Mouse (Mus musculus) liver, embryonic 13.5 days (tissue): ENCODE data around the gene Pced1b. TPM values are rescaled to one million over a fixed set of nuclear protein-coding genes. Genes with fewer than 3 reads are reported as not detected.

Experiments used
- ATAC-seq: fragments of 200-750 bp; cut with Nextera tagmentation; 2 replicates; pipeline ENCODE4 v1.8.0; 2017; ENCODE audit warnings: low read depth, mild to moderate bottlenecking, moderate number of reproducible peaks, moderate library complexity
- DNase-seq: peaks from one replicate; pipeline ENCODE4 v3.0.0; 2022
- H3K27ac ChIP-seq: fragments of 300-500 bp; sonication (generic); 2 replicates; pipeline ENCODE4 v1.5.1; 2015; ENCODE audit warnings: moderate library complexity, mild to moderate bottlenecking, inconsistent platforms
- H3K27me3 ChIP-seq: fragments of 300-500 bp; sonication (generic); 2 replicates; pipeline ENCODE4 v1.6.1; 2015; ENCODE audit warnings: mild to moderate bottlenecking, inconsistent platforms
- H3K36me3 ChIP-seq: fragments of 300-500 bp; sonication (generic); 2 replicates; pipeline ENCODE4 v1.6.1; 2015; ENCODE audit warnings: mild to moderate bottlenecking, inconsistent platforms
- H3K4me1 ChIP-seq: fragments of 300-500 bp; sonication (generic); replicated peaks from 2 replicates; pipeline ENCODE4 v1.6.1; 2015; ENCODE audit warnings: inconsistent platforms
- H3K4me2 ChIP-seq: fragments of 300-500 bp; sonication (generic); 2 replicates; pipeline ENCODE4 v1.6.1; 2015; ENCODE audit warnings: inconsistent platforms, mild to moderate bottlenecking, moderate library complexity
- H3K4me3 ChIP-seq: fragments of 300-500 bp; sonication (generic); replicated peaks from 2 replicates; pipeline ENCODE4 v1.5.1; 2015; ENCODE audit warnings: mild to moderate bottlenecking, inconsistent platforms
- H3K9ac ChIP-seq: fragments of 300-500 bp; sonication (generic); 2 replicates; pipeline ENCODE4 v1.6.1; 2015; ENCODE audit warnings: mild to moderate bottlenecking, inconsistent platforms
- H3K9me3 ChIP-seq: fragments of 300-500 bp; sonication (generic); replicated peaks from 2 replicates; pipeline ENCODE4 v1.6.1; 2016; ENCODE audit warnings: inconsistent platforms
- WGBS: fragments of 180-500 bp; shearing (Covaris S2); methylation state at CpG from one replicate; pipeline ENCODE4 v1.1.7; 2015; ENCODE audit not compliant: insufficient replicate concordance; 5-methylcytosine and 5-hydroxymethylcytosine counted together
- polyA plus RNA-seq: library from polyadenylated mRNA; unstranded; fragments of >200 nt; fragmentation: Nextera tagmentation; extraction: Ambion mirVana; gene quantifications from 2 replicates; pipeline ENCODE4 v1.2.1, GENCODE M21; 2015

Gene Pced1b
- polyA plus RNA-seq, 1 experiment from 2014 or later: 4.6 TPM

DNA sequence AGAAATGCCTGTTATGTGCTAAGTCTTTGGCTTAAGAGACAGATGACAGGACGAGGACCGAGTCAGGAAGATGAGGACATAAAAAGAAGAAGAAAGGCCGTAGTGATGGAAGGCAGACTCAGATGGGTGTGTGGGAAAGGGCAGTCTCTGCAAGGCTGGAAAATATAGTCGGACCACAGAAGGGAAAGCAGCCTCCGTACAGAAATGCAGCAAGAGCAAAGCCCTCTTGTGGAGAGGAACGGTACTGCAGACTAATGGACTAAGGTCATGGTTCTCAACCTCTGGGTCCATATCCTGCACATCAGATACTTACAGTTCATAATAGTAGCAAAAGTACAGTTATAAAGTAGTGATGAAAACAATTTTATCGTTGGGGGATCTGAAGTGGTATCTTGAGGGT is 11.7 kb upstream of the Pced1b start:
- Histone ChIP-seq H3K4me1 (no peaks in the 10 kb centered on the region), H3K36me3 (no peaks in the 10 kb centered on the region), H3K27ac (no peak overlapping the region), H3K9me3 (no peaks in the 10 kb centered on the region; the same call in 1 of the 2 replicates), H3K4me2 (no peak overlapping the region), H3K9ac (no peak overlapping the region), H3K27me3 (no peaks in the 10 kb centered on the region), H3K4me3 (no peak overlapping the region)
- 16% methylated on average over 7 of the region's 7 CpGs for WGBS
- ATAC-seq: peak; percentile 18; the same call in 1 of the 2 replicates
- DNase-seq: peak; percentile 15

DNA sequence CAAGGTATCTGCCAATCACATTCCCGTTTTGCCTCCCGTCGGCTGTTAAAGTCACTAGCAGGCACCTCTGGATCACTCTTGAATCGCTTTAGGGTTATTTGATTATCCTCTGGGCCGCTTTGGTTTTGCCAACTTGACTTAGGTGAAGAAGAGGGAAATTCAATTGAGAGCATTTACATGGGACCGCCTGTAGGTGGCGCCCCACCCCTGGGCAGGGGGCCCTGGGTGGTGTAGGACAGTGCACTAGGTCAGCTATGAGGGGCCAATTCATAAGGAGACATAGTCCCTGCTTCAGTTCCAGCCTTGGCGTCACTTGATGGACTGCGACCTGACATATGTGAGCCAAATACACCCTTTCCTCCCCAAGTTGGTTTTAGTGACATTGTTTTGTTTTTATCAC is 10.0 kb upstream of the Pced1b start:
- H3K4me3 ChIP-seq: no peak overlapping the region
- no peak overlapping the region for H3K27ac ChIP-seq
- H3K4me2 ChIP-seq: no peak overlapping the region
- H3K27me3 ChIP-seq: no peaks in the 10 kb centered on the region
- H3K4me1 ChIP-seq: no peaks in the 10 kb centered on the region
- no peak overlapping the region for H3K9ac ChIP-seq
- 26% methylated on average over 9 of the region's 9 CpGs for WGBS
- ATAC-seq (no peak), DNase-seq (no peak)
- H3K9me3 ChIP-seq: no peaks in the 10 kb centered on the region; the same call in 1 of the 2 replicates
- H3K36me3 ChIP-seq: no peaks in the 10 kb centered on the region

DNA sequence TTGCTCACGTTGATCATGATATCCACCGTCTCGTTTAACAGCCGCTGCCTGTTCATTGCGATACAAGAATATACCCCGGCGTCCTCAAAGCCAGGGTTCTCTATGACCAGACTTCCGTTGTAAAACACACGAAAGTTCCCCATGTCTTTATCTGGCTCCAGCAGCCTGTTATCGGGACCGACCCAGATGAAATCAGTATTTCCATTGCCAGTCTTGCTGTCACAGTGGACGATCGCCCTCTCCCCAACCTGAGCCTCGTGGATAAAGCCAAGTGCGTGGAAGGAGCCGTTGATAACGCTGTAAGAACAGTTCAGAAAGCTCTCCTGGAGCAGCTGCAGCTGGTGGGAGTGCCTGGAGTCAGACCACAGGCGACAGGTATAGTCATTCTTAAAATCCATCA is 1.5 kb upstream of the Pced1b start:
- Histone ChIP-seq H3K9me3 (no peaks in the 10 kb centered on the region), H3K9ac (no peak overlapping the region), H3K27ac (no peak overlapping the region), H3K4me1 (peaks cover 25% of the 10 kb centered on the region; the same call in 1 of the 2 replicates), H3K36me3 (no peaks in the 10 kb centered on the region), H3K27me3 (peaks cover 72% of the 10 kb centered on the region), H3K4me3 (no peak overlapping the region), H3K4me2 (0 out of 2 replicates have a peak overlapping the region, but pooled peaks have one; percentile 14)
- DNase-seq: peak; percentile 38
- WGBS: 27% methylated on average over 18 of the region's 18 CpGs
- ATAC-seq: peak; percentile 35; the same call in 1 of the 2 replicates

DNA sequence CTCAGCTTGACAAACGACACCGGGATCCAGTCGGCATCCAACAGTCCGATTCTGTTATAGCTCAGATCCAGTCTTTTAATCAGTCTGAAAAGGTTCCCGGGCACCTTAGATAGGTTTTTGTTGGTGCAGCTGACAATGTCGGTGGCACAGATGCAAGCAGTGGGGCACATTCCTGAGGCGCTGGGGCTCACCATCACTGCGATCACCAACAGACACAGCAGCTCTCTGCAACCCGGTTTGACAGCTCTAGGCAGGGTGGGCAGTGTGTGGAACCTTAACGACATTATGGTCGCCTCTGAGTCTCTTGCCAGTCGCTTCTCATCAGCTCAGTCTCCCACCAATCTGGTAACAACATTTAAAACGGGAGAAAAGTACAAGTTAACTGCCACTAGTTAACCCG is 651 bp upstream of the Pced1b start:
- Histone ChIP-seq H3K4me1 (peaks cover 25% of the 10 kb centered on the region; the same call in 1 of the 2 replicates), H3K4me3 (peak overlapping the region; percentile 67; the same call in 1 of the 2 replicates), H3K4me2 (peak overlapping the region; percentile 79; the same call in 1 of the 2 replicates), H3K9ac (no peak overlapping the region), H3K36me3 (no peaks in the 10 kb centered on the region), H3K27ac (no peak overlapping the region), H3K27me3 (peaks cover 73% of the 10 kb centered on the region), H3K9me3 (no peaks in the 10 kb centered on the region)
- WGBS: 24% methylated on average over 14 of the region's 14 CpGs
- ATAC-seq (no peak), DNase-seq (no peak)

DNA sequence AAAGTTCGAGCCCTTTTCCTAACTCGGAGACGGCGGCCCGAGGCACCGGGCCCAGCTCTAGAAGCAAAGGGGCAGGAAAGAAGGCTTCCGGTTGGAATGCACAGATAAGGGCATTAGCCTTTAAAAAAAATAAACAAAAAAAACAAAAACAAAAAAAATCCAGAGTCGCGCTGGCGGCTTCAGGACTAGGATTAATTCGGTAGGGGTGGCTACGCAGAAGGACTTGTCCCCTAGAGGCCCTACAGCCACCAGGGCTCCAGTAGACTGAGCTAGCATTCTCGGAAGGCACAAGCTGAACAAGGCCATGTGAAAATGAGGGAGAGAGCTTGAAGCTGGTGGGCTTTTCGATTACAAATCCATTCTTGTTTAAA is 869 bp downstream of the Pced1b start:
- Histone ChIP-seq H3K9me3 (no peaks in the 10 kb centered on the region), H3K27ac (peak overlapping the region; percentile 50; the same call in 1 of the 2 replicates), H3K36me3 (no peaks in the 10 kb centered on the region), H3K4me3 (peak overlapping the region; percentile 67), H3K9ac (peak overlapping the region; percentile 71), H3K4me1 (peaks cover 25% of the 10 kb centered on the region; the same call in 1 of the 2 replicates), H3K4me2 (peak overlapping the region; percentile 79), H3K27me3 (peaks cover 71% of the 10 kb centered on the region)
- ATAC-seq (peak; percentile 39; the same call in 1 of the 2 replicates), DNase-seq (no peak)
- under 1% methylated on average over 14 of the region's 14 CpGs for WGBS

DNA sequence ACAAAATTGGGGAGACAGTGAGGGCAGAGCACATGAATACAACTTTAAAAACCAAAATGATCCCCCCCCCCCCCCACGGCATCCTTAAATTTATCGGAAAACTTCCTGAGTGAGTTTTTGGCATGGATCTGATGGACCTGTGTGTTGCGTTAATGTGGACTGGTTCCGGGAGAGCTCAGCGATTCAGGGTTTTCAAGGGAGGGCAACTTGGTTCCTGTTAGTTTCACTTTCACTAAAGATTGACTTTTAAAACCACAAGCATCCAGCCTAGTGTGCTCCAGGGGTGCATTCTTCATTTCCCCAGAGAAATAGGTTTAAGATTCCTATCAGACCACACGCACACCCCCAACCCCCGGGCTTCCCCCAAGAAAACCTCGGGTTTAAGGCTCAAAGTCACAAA is 1.4 kb downstream of the Pced1b start:
- no peaks in the 10 kb centered on the region for H3K36me3 ChIP-seq
- 4% methylated on average over 8 of the region's 8 CpGs for WGBS
- H3K4me1 ChIP-seq: peaks cover 25% of the 10 kb centered on the region; the same call in 1 of the 2 replicates
- no peak for ATAC-seq
- no peak overlapping the region for H3K27ac ChIP-seq
- H3K4me3 ChIP-seq: peak overlapping the region; percentile 67
- peak overlapping the region; percentile 79 for H3K4me2 ChIP-seq
- no peak for DNase-seq
- H3K9me3 ChIP-seq: no peaks in the 10 kb centered on the region
- H3K27me3 ChIP-seq: peaks cover 65% of the 10 kb centered on the region
- peak overlapping the region; percentile 71 for H3K9ac ChIP-seq

DNA sequence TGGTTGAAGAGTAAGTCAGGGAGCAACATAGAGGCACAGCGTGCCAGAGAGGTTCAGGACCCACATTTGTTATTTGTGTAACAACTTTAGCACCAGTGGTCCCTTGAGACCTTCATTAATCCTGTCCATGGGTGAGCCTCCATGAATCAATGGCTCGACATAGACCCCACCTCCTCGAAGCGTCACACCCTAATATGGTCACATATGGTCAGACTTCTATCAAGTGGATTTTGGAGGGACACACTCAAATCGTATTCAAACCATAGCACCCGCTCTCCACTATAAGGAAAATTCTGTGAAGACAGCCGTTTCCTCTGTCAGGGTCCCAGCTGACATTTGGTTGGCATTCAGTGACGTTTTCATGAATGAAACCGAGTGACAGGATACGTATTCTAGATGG is 2.4 kb downstream of the Pced1b start:
- Histone ChIP-seq H3K27ac (no peak overlapping the region), H3K27me3 (peaks cover 55% of the 10 kb centered on the region)

DNA sequence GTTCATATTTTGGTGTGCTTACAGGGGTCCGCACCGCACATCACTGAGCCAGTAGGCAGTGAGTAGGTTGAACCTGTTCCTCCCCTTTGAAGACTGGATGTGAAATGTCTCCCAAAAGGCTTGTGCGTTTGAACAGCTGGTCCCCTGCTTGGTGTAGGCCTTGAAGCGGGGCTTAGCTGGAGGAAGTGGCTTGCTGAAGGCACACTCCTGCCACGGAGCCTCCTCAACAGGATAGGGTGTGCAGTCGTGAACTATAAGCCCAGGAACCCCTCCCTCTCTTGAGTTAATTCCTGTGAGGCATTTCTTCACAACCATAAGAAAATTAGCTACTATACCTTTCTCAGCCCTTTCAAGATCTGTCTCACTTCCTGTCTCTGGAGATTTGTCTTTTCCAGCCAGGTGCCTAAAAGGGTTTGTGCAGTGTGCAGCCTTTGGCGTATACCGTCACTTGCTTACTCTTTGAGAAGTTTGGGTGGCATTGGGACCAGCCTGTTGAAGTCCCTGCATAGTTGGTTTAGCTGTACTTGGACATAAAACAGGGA is 5.7 kb downstream of the Pced1b start:
- Histone ChIP-seq H3K4me2 (no peak overlapping the region), H3K36me3 (no peaks in the 10 kb centered on the region), H3K4me1 (peaks cover 7% of the 10 kb centered on the region; the same call in 1 of the 2 replicates), H3K9me3 (no peaks in the 10 kb centered on the region), H3K27me3 (peaks cover 24% of the 10 kb centered on the region), H3K4me3 (no peak overlapping the region), H3K27ac (no peak overlapping the region), H3K9ac (no peak overlapping the region)
- WGBS: 62% methylated on average over 8 of the region's 8 CpGs
- no peak for DNase-seq
- ATAC-seq: no peak

More for the DNA sequence above, 2.4 kb downstream of the Pced1b start:
- Histone ChIP-seq H3K4me3 (no peak overlapping the region), H3K4me1 (peaks cover 25% of the 10 kb centered on the region; the same call in 1 of the 2 replicates), H3K36me3 (no peaks in the 10 kb centered on the region), H3K9me3 (no peaks in the 10 kb centered on the region), H3K4me2 (no peak overlapping the region), H3K9ac (no peak overlapping the region)
- DNase-seq (no peak), ATAC-seq (no peak)
- WGBS: 75% methylated on average over 10 of the region's 10 CpGs

DNA sequence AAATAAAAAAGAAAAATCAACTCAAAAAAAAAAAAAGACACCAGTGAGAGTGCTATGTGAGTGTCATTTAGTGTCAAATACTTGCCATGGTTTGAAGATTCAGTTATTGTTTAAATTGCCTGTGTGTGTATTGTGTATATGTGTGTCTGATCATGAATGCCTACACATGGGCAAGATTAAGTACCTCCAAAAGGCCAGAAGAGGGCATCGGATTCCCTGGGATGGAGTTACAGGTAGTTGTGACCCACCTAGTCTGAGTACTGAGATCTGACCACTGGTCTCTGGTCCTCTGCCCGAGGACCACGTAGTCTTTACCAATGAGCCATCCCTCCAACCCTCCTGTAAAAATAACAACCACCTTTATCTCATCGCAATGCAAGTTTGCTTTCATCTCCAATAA is 7.5 kb downstream of the Pced1b start:
- Histone ChIP-seq H3K27ac (no peak overlapping the region), H3K36me3 (no peaks in the 10 kb centered on the region), H3K4me1 (no peaks in the 10 kb centered on the region), H3K27me3 (peaks cover 11% of the 10 kb centered on the region; the same call in 1 of the 2 replicates), H3K9me3 (no peaks in the 10 kb centered on the region), H3K4me2 (no peak overlapping the region), H3K4me3 (no peak overlapping the region), H3K9ac (no peak overlapping the region)
- DNase-seq (no peak), ATAC-seq (no peak)
- 72% methylated on average over 4 of the region's 4 CpGs for WGBS

DNA sequence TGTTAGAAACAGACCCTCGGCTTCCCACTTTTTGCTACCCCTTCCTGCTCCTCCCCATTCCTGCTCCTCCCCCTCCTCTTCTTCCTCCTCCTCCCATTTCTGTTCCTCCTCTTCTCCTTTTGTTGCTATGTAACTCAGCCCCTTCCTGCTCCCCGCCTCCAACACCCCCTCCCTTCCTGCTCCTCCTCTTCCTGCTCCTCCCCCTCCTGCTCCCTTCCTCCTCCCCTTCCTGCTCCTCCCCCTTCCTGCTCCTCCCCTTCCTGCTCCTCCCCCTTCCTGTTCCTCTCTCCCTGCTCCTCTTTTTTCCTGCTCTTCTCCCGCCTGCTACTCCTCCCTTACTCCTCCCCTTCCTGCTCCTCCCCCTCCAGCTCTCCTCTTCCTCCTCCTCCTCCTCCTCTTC is 8.9 kb downstream of the Pced1b start:
- DNase-seq (no peak), ATAC-seq (no peak)
- Histone ChIP-seq H3K9me3 (no peaks in the 10 kb centered on the region), H3K27ac (no peak overlapping the region), H3K4me3 (no peak overlapping the region), H3K4me2 (no peak overlapping the region), H3K27me3 (no peaks in the 10 kb centered on the region), H3K36me3 (no peaks in the 10 kb centered on the region), H3K4me1 (no peaks in the 10 kb centered on the region), H3K9ac (no peak overlapping the region)
- WGBS: 75% methylated on average over 3 of the region's 3 CpGs

DNA sequence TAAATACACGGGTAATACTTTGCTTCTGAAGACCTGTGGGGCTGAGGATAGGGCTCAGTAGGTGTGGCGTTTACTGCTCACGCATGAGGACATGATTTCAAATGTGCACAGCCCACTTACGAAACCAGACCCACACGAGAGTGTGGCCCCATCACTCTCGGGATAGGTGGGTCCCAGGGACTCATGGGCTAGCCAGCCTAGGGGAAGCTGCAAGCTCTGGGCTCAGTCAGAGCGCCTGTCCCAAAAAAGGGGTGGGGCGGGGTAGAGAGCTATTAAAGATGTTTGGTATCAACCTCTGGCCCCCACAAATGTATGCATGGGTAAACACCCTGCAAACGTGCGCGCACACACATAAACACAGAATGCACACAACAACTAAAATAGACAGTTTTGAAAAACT is 9.5 kb downstream of the Pced1b start:
- no peaks in the 10 kb centered on the region for H3K36me3 ChIP-seq
- no peak overlapping the region for H3K4me3 ChIP-seq
- H3K4me1 ChIP-seq: no peaks in the 10 kb centered on the region
- no peak for DNase-seq
- no peaks in the 10 kb centered on the region for H3K27me3 ChIP-seq
- H3K27ac ChIP-seq: no peak overlapping the region
- no peak overlapping the region for H3K9ac ChIP-seq
- no peak overlapping the region for H3K4me2 ChIP-seq
- 78% methylated on average over 11 of the region's 11 CpGs for WGBS
- no peaks in the 10 kb centered on the region for H3K9me3 ChIP-seq
- no peak for ATAC-seq

DNA sequence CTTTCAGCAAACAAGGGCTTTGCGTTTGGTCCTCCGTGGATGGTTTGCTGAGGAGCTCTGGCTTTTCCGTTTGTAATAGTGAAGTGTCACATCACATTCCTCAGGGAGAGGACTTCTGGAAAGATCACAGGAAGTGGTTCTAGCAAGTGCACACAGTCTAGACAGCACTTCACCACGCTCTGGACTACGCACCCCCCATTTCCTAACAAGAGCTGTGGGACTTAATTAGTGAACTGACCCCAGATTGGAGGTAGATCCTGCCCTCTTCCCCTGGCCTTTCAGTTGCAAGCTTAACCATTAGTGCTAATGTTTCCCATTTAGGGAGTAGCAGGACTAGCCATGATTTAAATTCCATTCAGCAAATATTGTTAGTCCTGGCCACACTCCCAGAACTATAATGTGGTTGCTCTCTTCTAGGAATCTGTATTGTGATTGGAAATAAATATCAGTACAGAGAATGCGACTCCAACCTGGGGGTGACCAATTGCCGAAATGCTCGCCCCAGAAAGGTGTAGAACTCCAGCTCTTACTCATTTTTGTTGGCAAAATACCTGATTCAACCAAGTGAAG is 10.4 kb downstream of the Pced1b start:
- no peak for DNase-seq
- H3K36me3 ChIP-seq: no peaks in the 10 kb centered on the region
- no peak for ATAC-seq
- H3K9ac ChIP-seq: no peak overlapping the region
- H3K4me1 ChIP-seq: no peaks in the 10 kb centered on the region
- no peaks in the 10 kb centered on the region for H3K9me3 ChIP-seq
- H3K27me3 ChIP-seq: no peaks in the 10 kb centered on the region
- H3K4me3 ChIP-seq: no peak overlapping the region
- H3K4me2 ChIP-seq: no peak overlapping the region
- 65% methylated on average over 8 of the region's 8 CpGs for WGBS
- H3K27ac ChIP-seq: no peak overlapping the region
